Mouse (Mus musculus) forebrain, embryonic 13.5 days (tissue): ENCODE results near the gene Zc3hav1. TPM values are rescaled to one million over a fixed set of nuclear protein-coding genes. Genes with fewer than 3 reads are reported as not detected.

Experiments used
- ATAC-seq: fragments of 200-750 bp; cut with Nextera tagmentation; 2 replicates; pipeline ENCODE4 v1.8.0; 2017
- H3K27ac ChIP-seq: fragments of 300-500 bp; sonication (generic); 2 replicates; pipeline ENCODE4 v1.5.1; 2015; ENCODE audit warnings: inconsistent platforms, mild to moderate bottlenecking, moderate library complexity
- H3K27me3 ChIP-seq: fragments of 300-500 bp; sonication (generic); 2 replicates; pipeline ENCODE4 v1.6.1; 2015; ENCODE audit warnings: mild to moderate bottlenecking, inconsistent platforms
- H3K36me3 ChIP-seq: fragments of 300-500 bp; sonication (generic); 2 replicates; pipeline ENCODE4 v1.6.1; 2015; ENCODE audit warnings: mild to moderate bottlenecking, inconsistent platforms; ENCODE audit not compliant: poor library complexity, severe bottlenecking
- H3K4me1 ChIP-seq: fragments of 300-500 bp; sonication (generic); 2 replicates; pipeline ENCODE4 v1.6.1; 2015; ENCODE audit warnings: inconsistent platforms
- H3K4me2 ChIP-seq: fragments of 300-500 bp; sonication (generic); 2 replicates; pipeline ENCODE4 v1.6.1; 2015; ENCODE audit warnings: inconsistent platforms, mild to moderate bottlenecking, moderate library complexity
- H3K4me3 ChIP-seq: fragments of 300-500 bp; sonication (generic); 2 replicates; pipeline ENCODE4 v1.5.1; 2015; ENCODE audit warnings: mild to moderate bottlenecking, inconsistent platforms
- H3K9ac ChIP-seq: fragments of 300-500 bp; sonication (generic); 2 replicates; pipeline ENCODE4 v1.6.1; 2015; ENCODE audit warnings: mild to moderate bottlenecking, inconsistent platforms
- H3K9me3 ChIP-seq: fragments of 300-500 bp; sonication (generic); replicated peaks from 2 replicates; pipeline ENCODE4 v1.6.1; 2016; ENCODE audit warnings: inconsistent platforms
- WGBS: fragments of 180-500 bp; shearing (Covaris S2); methylation state at CpG from one replicate; pipeline ENCODE4 v1.1.7; 2015; 5-methylcytosine and 5-hydroxymethylcytosine counted together
- polyA plus RNA-seq: library from polyadenylated mRNA; unstranded; fragments of >200 nt; fragmentation: Nextera tagmentation; extraction: Ambion mirVana; gene quantifications from 2 replicates; pipeline ENCODE4 v1.2.1, GENCODE M21; 2015

Zc3hav1 gene
- 0.75 and 1.0 TPM in 2 replicates for polyA plus RNA-seq

DNA sequence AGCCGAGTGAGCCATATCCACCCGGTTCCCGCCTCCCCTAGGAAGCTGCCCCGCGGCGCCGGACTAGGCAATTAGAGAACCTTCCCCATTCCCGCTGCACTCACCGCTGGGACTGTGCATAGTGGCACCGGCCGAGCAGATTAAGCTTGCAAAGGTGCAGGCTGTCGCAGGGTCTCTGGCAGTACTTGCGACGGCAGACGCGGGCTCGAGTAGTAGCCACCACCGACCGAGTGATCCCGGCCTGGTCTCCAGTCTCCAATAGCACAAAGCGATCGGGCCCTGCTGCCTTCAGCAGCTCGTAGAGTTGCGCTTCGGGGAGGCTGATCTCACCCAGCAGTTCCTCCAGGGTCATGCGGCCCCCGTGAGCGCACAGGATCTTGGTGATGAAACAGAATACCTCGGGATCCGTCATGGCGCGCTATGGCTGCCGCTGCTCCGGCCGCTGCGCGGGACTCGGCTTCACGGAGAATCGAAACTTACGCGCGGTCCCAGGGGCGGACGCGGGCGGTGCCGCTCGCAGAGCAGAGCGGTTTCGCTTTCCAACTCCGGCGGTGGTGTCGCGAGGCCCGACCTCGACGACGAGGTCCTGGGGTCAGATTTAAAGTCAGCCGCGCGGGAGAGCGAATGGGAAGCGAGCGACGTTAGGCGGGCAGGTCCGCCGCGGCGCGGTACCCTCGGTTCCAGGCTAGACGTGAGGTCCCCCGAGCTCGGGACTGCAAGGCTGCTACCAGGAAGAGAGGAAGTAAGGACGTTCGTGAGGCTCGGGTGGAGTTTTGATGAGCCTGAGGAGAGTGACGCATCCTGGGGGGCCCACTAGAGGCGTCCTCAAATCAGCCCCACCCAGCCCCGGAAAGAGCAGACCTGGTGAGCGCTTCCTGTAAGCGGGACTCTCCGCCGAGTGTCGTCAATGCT lies at the start of gene Zc3hav1:
Gene Zc3hav1, minus strand, starts transcription at position 793 of the 912 bp plus-strand sequence.
- peak; percentile 69 for ATAC-seq
- peak within 1 kb of the TSS; percentile 50 for H3K4me3 ChIP-seq
- H3K9me3 ChIP-seq, result no peaks in the 10 kb centered on the region
- H3K36me3 ChIP-seq, result no peaks in the 10 kb centered on the region
- under 1% methylated on average over 87 of the region's 87 CpGs for WGBS
- H3K27me3 ChIP-seq, result peaks cover 84% of the 10 kb centered on the region
- H3K4me1 ChIP-seq, result peaks cover 25% of the 10 kb centered on the region
- H3K9ac ChIP-seq, result peak within 1 kb of the TSS; percentile 58
- H3K27ac ChIP-seq, result no peak within 1 kb of the TSS
- peak within 1 kb of the TSS; percentile 68 for H3K4me2 ChIP-seq

- no peak overlapping the region for H3K4me2 ChIP-seq
- no peak overlapping the region for H3K9ac ChIP-seq
- H3K4me1 ChIP-seq, result no peaks in the 10 kb centered on the region
- ATAC-seq, result no peak
- WGBS, result 78% methylated on average over 3 of the region's 3 CpGs
- no peaks in the 10 kb centered on the region for H3K9me3 ChIP-seq
- no peak overlapping the region for H3K27ac ChIP-seq
- no peak overlapping the region for H3K4me3 ChIP-seq
- H3K27me3 ChIP-seq, result no peaks in the 10 kb centered on the region
- peaks cover 54% of the 10 kb centered on the region for H3K36me3 ChIP-seq
Observed at GRCm38 (mm10) chr6:38389671-38390070, 35.3 kb upstream of the Zc3hav1 start.

GRCm38 (mm10) chr6:38381129-38381771 lies 26.8 kb upstream of the Zc3hav1 start, which contains the start of gene Ttc26:
Gene Ttc26 (plus strand): TSS chr6:38381469.
- peak; percentile 97 for ATAC-seq
- H3K27ac ChIP-seq, result peak within 1 kb of the TSS; percentile 52
- H3K4me2 ChIP-seq, result peak within 1 kb of the TSS; percentile 73
- peaks cover 12% of the 10 kb centered on the region for H3K36me3 ChIP-seq
- no peaks in the 10 kb centered on the region for H3K9me3 ChIP-seq
- peak within 1 kb of the TSS; percentile 74 for H3K9ac ChIP-seq
- peak within 1 kb of the TSS; percentile 58 for H3K4me3 ChIP-seq
- H3K27me3 ChIP-seq, result no peaks in the 10 kb centered on the region
- under 1% methylated on average over 26 of the region's 26 CpGs for WGBS
- peaks cover 7% of the 10 kb centered on the region for H3K4me1 ChIP-seq

DNA sequence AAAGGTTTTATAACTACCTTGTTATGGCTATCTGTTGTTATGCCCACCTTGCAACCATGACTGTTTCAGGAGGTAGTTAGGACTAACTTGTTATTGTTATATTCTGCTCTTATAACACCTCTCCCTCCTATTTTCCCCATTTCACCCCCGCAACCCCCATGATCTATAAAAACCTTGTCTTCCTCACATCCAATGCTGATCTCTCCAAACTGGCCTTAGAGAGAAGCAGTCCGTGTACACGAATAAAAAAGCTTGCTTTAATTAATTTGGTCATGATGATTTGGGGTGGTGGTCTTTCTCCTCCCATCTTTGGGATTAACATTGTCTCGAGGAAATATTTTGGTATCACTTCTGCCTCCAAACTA lies 26.3 kb upstream of the Zc3hav1 start:
- ATAC-seq, result peak; percentile 17; the same call in 1 of the 2 replicates
- Histone ChIP-seq H3K9ac (peak overlapping the region; percentile 74), H3K4me1 (peaks cover 7% of the 10 kb centered on the region), H3K27me3 (no peaks in the 10 kb centered on the region), H3K27ac (peak overlapping the region; percentile 52; the same call in 1 of the 2 replicates), H3K4me2 (peak overlapping the region; percentile 73), H3K36me3 (peaks cover 8% of the 10 kb centered on the region), H3K4me3 (peak overlapping the region; percentile 58), H3K9me3 (no peaks in the 10 kb centered on the region)
- 2% methylated on average over 4 of the region's 4 CpGs for WGBS

DNA sequence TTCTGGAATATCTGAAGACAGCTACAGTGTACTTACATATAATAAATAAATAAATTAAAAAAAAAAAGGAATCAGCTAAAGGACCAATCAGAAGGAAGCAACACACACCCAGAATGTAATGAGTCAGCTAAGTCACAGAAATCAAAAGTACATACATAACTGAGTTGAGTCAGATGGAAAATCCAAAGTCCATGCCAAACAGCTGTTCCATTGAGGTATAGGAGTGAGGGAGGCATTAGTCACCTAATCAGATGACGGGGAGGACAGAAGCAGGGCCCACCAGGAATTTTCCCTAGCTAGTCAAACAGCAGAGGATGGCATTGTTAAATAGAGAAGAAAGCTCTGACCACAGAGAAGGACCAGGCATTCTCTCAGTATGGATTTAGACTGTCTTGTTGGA lies 19.9 kb upstream of the Zc3hav1 start:
- H3K36me3 ChIP-seq, result no peaks in the 10 kb centered on the region
- H3K4me1 ChIP-seq, result no peaks in the 10 kb centered on the region
- WGBS, result 83% methylated on average over 1 of the region's 1 CpGs
- no peak overlapping the region for H3K9ac ChIP-seq
- ATAC-seq, result no peak
- H3K4me2 ChIP-seq, result no peak overlapping the region
- H3K27ac ChIP-seq, result no peak overlapping the region
- H3K4me3 ChIP-seq, result no peak overlapping the region
- H3K27me3 ChIP-seq, result no peaks in the 10 kb centered on the region
- no peaks in the 10 kb centered on the region; the same call in 1 of the 2 replicates for H3K9me3 ChIP-seq

GRCm38 (mm10) chr6:38369945-38370344 lies 15.5 kb upstream of the Zc3hav1 start:
- H3K4me3 ChIP-seq, result no peak overlapping the region
- H3K4me2 ChIP-seq, result no peak overlapping the region
- H3K36me3 ChIP-seq, result no peaks in the 10 kb centered on the region
- H3K27ac ChIP-seq, result no peak overlapping the region
- no peak overlapping the region for H3K9ac ChIP-seq
- 0 out of 2 replicates have a peak, but pooled peaks cover 4% of the 10 kb centered on the region for H3K27me3 ChIP-seq
- no peaks in the 10 kb centered on the region; the same call in 1 of the 2 replicates for H3K9me3 ChIP-seq
- no peaks in the 10 kb centered on the region for H3K4me1 ChIP-seq
- 84% methylated on average over 3 of the region's 3 CpGs for WGBS
- ATAC-seq, result no peak

GRCm38 (mm10) chr6:38364121-38364520 lies 9.7 kb upstream of the Zc3hav1 start:
- H3K9me3 ChIP-seq, result no peaks in the 10 kb centered on the region
- H3K9ac ChIP-seq, result no peak overlapping the region
- no peaks in the 10 kb centered on the region for H3K36me3 ChIP-seq
- no peak overlapping the region for H3K4me2 ChIP-seq
- H3K27ac ChIP-seq, result no peak overlapping the region
- no peaks in the 10 kb centered on the region for H3K4me1 ChIP-seq
- H3K27me3 ChIP-seq, result peaks cover 6% of the 10 kb centered on the region; the same call in 1 of the 2 replicates
- no peak for ATAC-seq
- no peak overlapping the region for H3K4me3 ChIP-seq

- no peak overlapping the region for H3K4me2 ChIP-seq
- no peaks in the 10 kb centered on the region for H3K9me3 ChIP-seq
- H3K36me3 ChIP-seq, result no peaks in the 10 kb centered on the region
- no peak overlapping the region for H3K9ac ChIP-seq
- H3K27ac ChIP-seq, result no peak overlapping the region
- peaks cover 6% of the 10 kb centered on the region; the same call in 1 of the 2 replicates for H3K27me3 ChIP-seq
- 72% methylated on average over 4 of the region's 4 CpGs for WGBS
- no peaks in the 10 kb centered on the region for H3K4me1 ChIP-seq
- no peak for ATAC-seq
- no peak overlapping the region for H3K4me3 ChIP-seq
Observed at GRCm38 (mm10) chr6:38363370-38363769, 9.0 kb upstream of the Zc3hav1 start.

DNA sequence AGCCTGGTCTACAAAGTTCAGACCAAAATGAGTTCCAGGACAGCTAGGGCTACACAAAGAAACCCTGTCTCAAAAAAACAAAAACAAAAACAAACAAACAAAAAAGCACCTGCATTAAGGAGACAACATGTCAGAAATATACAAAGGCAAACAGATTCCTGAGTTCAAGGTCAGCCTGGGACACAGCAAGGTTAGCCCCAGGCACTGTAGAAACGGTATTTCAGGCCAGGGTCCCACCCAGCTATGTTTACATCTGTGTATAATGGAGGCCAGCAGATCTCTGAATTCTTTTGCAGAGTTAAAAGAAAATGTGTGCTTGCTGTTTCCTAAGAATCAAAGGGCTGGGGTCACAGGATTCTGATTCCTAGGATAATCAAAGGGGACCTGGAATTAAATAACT lies 7.5 kb upstream of the Zc3hav1 start:
- Histone ChIP-seq H3K27ac (no peak overlapping the region), H3K4me1 (no peaks in the 10 kb centered on the region), H3K36me3 (no peaks in the 10 kb centered on the region), H3K4me3 (no peak overlapping the region), H3K9me3 (no peaks in the 10 kb centered on the region), H3K4me2 (no peak overlapping the region), H3K27me3 (peaks cover 12% of the 10 kb centered on the region), H3K9ac (no peak overlapping the region)
- ATAC-seq, result no peak
- 62% methylated on average over 1 of the region's 1 CpGs for WGBS

GRCm38 (mm10) chr6:38361065-38361464 lies 6.7 kb upstream of the Zc3hav1 start:
- Histone ChIP-seq H3K36me3 (no peaks in the 10 kb centered on the region), H3K4me2 (no peak overlapping the region), H3K27ac (no peak overlapping the region), H3K27me3 (peaks cover 21% of the 10 kb centered on the region), H3K4me3 (no peak overlapping the region), H3K9ac (no peak overlapping the region), H3K4me1 (no peaks in the 10 kb centered on the region), H3K9me3 (no peaks in the 10 kb centered on the region)
- WGBS, result 88% methylated on average over 4 of the region's 4 CpGs
- no peak for ATAC-seq

GRCm38 (mm10) chr6:38359736-38360499 lies 5.5 kb upstream of the Zc3hav1 start:
- 88% methylated on average over 12 of the region's 12 CpGs for WGBS

More at GRCm38 (mm10) chr6:38359736-38360499, 5.5 kb upstream of the Zc3hav1 start:
- Histone ChIP-seq H3K27me3 (peaks cover 33% of the 10 kb centered on the region), H3K4me3 (no peak overlapping the region), H3K27ac (no peak overlapping the region), H3K4me2 (no peak overlapping the region), H3K9me3 (no peaks in the 10 kb centered on the region), H3K4me1 (peaks cover 6% of the 10 kb centered on the region), H3K36me3 (no peaks in the 10 kb centered on the region), H3K9ac (no peak overlapping the region)
- no peak for ATAC-seq
